Mouse (Mus musculus) monocyte, adult 5-6 weeks (primary cell): ENCODE measurements around the gene Gm973. TPM values are rescaled to one million over a fixed set of nuclear protein-coding genes. Genes with fewer than 3 reads are reported as not detected.
"Not testable (repeated sequence)": the region's sequence is repeated elsewhere in the genome, so short reads cannot be mapped to it uniquely, and the experiment has no call there.

Experiments
- ATAC-seq: fragments of 153-309, 156-312 bp; replicated peaks from 2 replicates; pipeline ENCODE4 v1.8.0; 2017; ENCODE audit warnings: mild to moderate bottlenecking; ENCODE audit not compliant: low TSS enrichment, insufficient number of reproducible peaks, severe bottlenecking, poor library complexity, low FRiP score
- total RNA-seq: library from RNA; stranded (forward); fragments of 200-1000, 200-491, 200-594 nt; gene quantifications from 3 replicates; pipeline ENCODE4 v1.2.3, GENCODE M21; 2017

The Gm973 gene
- total RNA-seq, 1 experiment from 2014 or later, result 2.4 TPM

DNA sequence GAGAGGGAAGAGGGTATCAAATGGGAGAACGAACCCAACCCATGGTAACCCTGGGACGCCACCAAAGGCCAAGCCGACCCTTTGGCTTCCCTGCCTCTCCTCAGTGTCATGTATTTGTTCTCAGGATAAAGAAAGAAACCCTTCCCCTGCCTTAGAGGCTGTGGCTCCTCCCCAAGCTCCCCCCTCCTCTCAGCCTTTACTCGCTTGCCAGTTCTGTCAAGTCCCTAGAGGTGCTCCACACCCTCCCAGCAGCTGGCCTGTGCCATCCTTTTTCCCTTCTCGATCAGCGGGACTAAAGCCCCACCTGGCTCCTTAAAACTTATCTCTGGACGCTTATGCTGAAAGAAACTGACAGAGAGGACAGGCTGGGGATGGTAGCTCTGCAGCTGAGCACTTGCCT, 91.0 kb downstream of the Gm973 start:
- no peak for ATAC-seq

- peak; percentile 63 for ATAC-seq
Measured at GRCm38 (mm10) chr1:59608125-59608762, 92.2 kb downstream of the Gm973 start.

GRCm38 (mm10) chr1:59608920-59609319, 92.9 kb downstream of the Gm973 start:
- ATAC-seq, result no peak

DNA sequence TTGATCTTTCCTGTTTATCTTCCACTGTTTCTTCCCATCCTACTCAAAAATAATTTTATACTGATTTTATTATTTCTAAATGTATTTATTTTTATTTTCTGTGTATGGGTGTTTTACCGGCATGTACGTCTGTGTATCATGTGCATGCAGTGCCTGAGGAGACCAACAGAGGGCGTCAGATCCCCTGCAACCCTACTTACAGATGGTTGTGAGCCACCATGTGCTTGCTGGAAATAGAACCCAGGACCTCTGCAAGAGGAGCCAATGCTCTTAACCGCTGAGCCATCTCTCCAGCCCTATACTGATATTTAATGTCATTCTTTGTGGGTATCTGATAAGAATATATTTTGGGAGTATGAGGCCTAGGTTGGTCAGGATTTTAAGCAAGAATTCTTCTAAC, 93.4 kb downstream of the Gm973 start:
- ATAC-seq, result no peak

DNA sequence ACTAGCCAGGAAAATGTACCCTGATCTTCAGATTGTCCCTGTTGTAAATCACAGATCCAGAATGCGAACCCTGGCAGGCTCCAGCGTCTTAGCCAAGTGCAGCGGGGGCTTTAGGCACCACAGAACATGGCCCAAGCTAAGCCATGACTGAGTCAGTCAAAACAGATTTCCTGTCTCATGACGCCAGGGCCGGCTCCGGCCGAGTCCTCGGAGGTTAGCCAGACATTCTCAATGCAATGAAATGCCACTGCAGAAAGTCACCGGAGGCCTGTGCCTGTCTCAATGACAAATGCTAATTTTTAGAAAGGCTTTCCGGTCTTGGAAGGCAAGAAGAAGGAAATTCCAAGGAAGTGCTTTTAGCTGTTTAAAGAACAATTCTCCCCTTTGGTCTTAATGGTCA, 93.8 kb downstream of the Gm973 start:
- ATAC-seq, result no peak

DNA sequence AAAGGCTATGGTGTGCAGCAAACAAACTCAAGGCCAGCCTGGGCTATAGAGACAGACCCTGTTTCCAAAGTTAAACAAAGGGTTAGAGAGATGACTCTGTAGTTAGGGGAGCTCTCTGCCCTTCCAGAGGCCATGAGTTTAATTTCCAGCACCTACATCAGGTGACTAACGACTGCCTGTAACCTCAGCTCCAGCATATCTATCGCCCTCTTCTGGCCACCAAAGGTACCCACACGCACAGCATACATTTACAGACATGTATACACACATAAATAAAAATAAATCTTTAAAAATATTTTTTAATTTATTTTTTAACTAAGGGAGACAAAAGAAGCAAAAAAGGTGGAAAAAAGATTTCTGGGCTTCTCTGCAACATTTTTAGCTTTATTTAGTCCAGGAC, 94.9 kb downstream of the Gm973 start:
- ATAC-seq, result no peak

- peak; percentile 56; the same call in 1 of the 2 replicates for ATAC-seq
Measured at GRCm38 (mm10) chr1:59613795-59614194, 97.7 kb downstream of the Gm973 start.

GRCm38 (mm10) chr1:59615021-59615420, 99.0 kb downstream of the Gm973 start:
- ATAC-seq, result no peak

- no peak for ATAC-seq
Measured at GRCm38 (mm10) chr1:59619201-59619600, 103.1 kb downstream of the Gm973 start.

DNA sequence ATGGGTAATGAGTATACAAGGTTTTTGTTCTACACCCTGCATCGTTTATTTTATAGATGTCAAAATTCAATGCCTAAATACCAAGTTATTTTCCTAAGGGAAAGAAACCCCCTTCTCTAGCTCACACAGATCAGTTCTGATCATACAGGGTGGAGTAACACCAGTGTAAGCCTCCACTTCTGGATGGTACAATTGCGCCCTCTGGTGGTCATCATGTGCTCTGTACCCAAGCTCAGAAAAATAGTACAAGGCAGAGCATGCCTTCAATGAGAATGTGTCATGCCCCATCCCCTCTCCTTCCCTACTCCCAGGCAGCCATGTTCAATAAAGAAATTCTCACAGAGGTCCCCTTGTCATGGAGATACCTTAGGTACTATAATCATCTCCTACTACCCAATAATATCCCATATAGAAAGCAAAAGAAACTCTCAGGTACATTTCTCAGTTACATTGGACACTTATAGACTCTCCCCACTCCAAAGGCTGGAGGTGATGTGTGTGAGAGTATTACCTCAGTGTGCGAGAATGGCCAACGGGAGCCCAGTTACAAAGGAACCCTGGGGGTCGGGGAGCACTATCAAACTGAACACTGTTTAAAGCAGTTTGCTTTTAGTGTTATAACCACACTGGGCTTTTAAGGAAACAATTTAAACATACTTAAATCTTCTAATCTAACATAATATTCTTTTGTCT, 107.4 kb downstream of the Gm973 start:
- peak; percentile 92 for ATAC-seq

- no peak for ATAC-seq
Measured at GRCm38 (mm10) chr1:59625410-59625809, 109.3 kb downstream of the Gm973 start.

DNA sequence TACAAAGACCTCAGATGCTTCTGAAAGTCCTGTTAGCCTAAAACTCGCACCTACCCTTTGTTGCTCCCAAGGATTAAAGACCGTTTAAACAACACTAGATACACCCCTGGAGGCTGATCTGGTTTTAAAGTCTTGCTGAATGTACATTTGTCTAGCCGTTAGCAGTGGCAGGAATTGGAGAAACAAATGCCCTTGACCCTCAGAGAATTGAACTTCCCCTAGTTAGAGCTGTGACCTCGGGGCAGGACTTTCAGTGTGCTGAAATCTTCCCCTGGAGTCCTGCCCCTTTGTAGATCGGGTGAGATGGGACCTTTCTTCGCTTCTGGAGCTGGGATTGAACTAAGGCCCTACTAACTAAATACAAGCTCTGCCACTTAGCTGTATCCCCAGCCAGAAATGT, 113.1 kb downstream of the Gm973 start:
- no peak for ATAC-seq

- not testable (repeated sequence) for ATAC-seq
Measured at GRCm38 (mm10) chr1:59630356-59630755, 114.3 kb downstream of the Gm973 start.

DNA sequence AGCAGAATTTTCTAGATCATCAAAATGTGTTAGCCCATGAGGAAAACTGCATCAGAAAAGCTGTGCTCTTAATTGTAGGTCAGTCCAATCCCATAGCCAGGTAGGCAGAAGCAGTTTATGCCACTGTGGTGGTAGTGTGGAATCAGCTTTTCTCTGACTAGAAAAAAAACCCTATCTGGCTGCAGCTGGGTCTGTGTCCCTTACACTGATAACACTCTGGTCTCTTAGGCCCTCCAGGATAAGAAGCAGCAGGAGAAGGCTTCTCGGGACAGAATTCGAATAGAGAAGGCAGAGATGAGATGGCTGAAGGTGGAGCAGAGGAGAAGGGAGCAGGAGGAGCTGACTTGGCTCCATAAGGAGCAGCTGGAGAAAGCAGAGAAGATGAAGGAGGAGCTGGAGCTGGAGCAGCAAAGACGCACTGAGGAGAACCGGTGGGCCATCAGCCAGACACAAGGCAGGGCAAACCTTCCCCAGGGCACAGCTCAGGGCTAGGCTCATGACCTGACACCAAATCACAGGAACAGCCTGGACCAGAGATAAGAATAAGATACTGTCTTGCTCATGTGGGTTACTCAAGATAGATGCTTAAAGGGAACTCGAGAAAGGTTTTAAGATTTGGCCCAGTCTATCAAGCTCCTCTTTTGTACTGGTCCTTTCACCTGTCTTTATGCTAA, 116.1 kb downstream of the Gm973 start:
- ATAC-seq, result no peak

GRCm38 (mm10) chr1:59633056-59633455, 117.0 kb downstream of the Gm973 start:
- no peak for ATAC-seq

DNA sequence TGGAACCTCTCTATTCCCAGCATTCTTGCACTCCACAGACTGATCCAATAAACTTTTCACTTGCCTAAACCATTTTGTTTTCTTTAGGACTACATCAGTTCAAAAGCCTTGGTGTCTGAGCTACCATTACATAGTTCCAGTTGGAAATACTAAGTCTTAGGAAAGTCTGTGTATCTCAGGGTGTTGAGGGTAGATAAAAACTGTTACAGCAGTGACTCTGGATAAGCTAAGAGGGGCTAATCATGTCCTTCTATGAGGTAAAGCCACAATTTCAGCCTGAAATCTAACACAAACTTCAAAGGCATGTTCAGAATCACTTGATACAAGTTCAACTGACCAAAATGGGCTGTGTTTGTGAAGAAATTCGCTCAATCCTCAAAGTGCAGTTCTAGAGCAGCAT, 120.3 kb downstream of the Gm973 start:
- ATAC-seq, result no peak

- no peak for ATAC-seq
Measured at GRCm38 (mm10) chr1:59638371-59638770, 122.3 kb downstream of the Gm973 start.

DNA sequence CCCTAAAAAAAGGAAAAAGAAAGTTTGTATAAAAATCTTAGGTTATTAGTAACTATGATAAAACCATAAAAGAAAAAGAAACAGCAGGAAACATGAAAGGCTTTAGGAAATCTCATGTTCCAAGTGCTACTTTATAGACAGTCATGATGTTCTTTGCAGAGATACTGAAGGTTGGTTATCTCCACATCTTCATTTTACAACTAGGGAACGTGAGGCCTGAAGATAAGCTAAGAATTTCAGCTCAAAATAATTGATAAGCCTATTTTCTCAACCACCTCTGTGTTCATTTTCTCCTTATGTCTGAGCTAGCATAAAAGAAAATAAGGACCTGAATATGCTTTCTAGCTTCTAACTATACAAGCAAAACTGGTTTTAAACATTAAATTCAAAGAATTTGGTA, 126.4 kb downstream of the Gm973 start:
- ATAC-seq, result no peak

- not testable (repeated sequence) for ATAC-seq
Measured at GRCm38 (mm10) chr1:59646502-59646901, 130.4 kb downstream of the Gm973 start.
